Mouse (Mus musculus): ENCODE measurements around the gene Dnm2.
A peak's percentile ranks its signal among the peaks of the same experiment; 100 is the strongest.

GRCm38 (mm10) chr9:21469032-21470024, 44.6 kb downstream of the Dnm2 start:
- TF ChIP-seq CTCF (IDR thresholded peaks at IDR 0.05; ENCODE audit: low read depth, low read length) (peak; percentile 56), POLR2A (IDR thresholded peaks at IDR 0.05; ENCODE audit: insufficient read depth, low read length) (no peak)
